Comparison of ENCODE assay signal across 7 mouse cellular contexts in genomic region chr11:87756251-87756820, GRCm38 (mm10). TPM values are rescaled to one million over a fixed set of nuclear protein-coding genes. Genes with fewer than 3 reads are reported as not detected.
DNase-seq lines count a peak whose midpoint lies in the region; ATAC-seq and TF ChIP-seq lines count a peak whose summit lies in the region.

No protein-coding gene starts in this region.

- peak overlapping the region; percentile 76 for H3K4me3 ChIP-seq in E14TG2a.4 (replicated peaks; ENCODE audit: low read length)
- H3K4me3 ChIP-seq in limb, embryonic 13.5 days, result peak overlapping the region; percentile 4; the same call in 1 of the 2 replicates

- H3K9ac ChIP-seq in limb, embryonic 13.5 days, result no peak overlapping the region

- peaks cover 16% of the 10 kb centered on the region for H3K27me3 ChIP-seq in E14TG2a.4 (ENCODE audit: insufficient read depth, low read length)
- H3K27me3 ChIP-seq in limb, embryonic 13.5 days, result peaks cover 30% of the 10 kb centered on the region

- H3K4me1 ChIP-seq in E14TG2a.4 (replicated peaks; ENCODE audit: low read depth, low read length), result peaks cover 59% of the 10 kb centered on the region
- H3K4me1 ChIP-seq in limb, embryonic 13.5 days, result 0 out of 2 replicates have a peak, but pooled peaks cover 4% of the 10 kb centered on the region

- peak; percentile 56 for DNase-seq in c-Kit-negative CD71-positive TER-119-positive erythroid progenitor cells, embryonic 14.5 days (ENCODE audit: low read depth, low spot score)
- DNase-seq in urinary bladder, postnatal 36 days (ENCODE audit: low spot score in 2 of 2), result no peak
- DNase-seq in layer of hippocampus, postnatal 36 days, result no peak
- DNase-seq in ovary, postnatal 10 days (ENCODE audit: low spot score), result no peak

- WGBS in limb, embryonic 13.5 days, result 87% methylated on average over 15 of the region's 15 CpGs

- H3K27ac ChIP-seq in limb, embryonic 13.5 days, result no peak overlapping the region

- peaks cover 4% of the 10 kb centered on the region for H3K9me3 ChIP-seq in E14TG2a.4 (ENCODE audit: low read length)
- H3K9me3 ChIP-seq in limb, embryonic 13.5 days, result no peaks in the 10 kb centered on the region

- TF ChIP-seq CTCF in E14TG2a.4 (conservative IDR thresholded peaks at IDR 0.05; ENCODE audit: low read length), result no peak

- no peak overlapping the region for H3K4me2 ChIP-seq in limb, embryonic 13.5 days (replicated peaks)

- no peak for ATAC-seq in limb, embryonic 13.5 days (ENCODE audit: low FRiP score, low read depth)
- peak; percentile 23 for ATAC-seq in neutrophil, adult 5-6 weeks (ENCODE audit: extremely low read depth, insufficient number of reproducible peaks, low FRiP score, poor library complexity, severe bottlenecking)

- H3K36me3 ChIP-seq in E14TG2a.4 (ENCODE audit: insufficient read depth, low read length), result no peaks in the 10 kb centered on the region
- no peaks in the 10 kb centered on the region for H3K36me3 ChIP-seq in limb, embryonic 13.5 days

RNA-seq across cellular contexts. Expression of gene Tspoap1, which starts 4.0 kb away (rescaled TPM):
- 2.3 and 2.7 TPM in 2 replicates for polyA plus RNA-seq in limb, embryonic 13.5 days (2015; fragmentation: Nextera tagmentation; extraction: Ambion mirVana)
- 21.4 and 22.2 TPM in 2 replicates for total RNA-seq in neutrophil, adult 5-6 weeks (2017)
- 100 to 1,000 TPM; 146 to 163 TPM for total RNA-seq in layer of hippocampus, postnatal 36 days (2021)

RNA-seq across cellular contexts. Expression of gene Supt4a, which starts 19.0 kb away (rescaled TPM):
- 159 and 167 TPM in 2 replicates for polyA plus RNA-seq in limb, embryonic 13.5 days (2015; fragmentation: Nextera tagmentation; extraction: Ambion mirVana)
- 181 and 183 TPM in 2 replicates for total RNA-seq in neutrophil, adult 5-6 weeks (2017)
- 10 to 100 TPM; 71.7 to 78.7 TPM for total RNA-seq in layer of hippocampus, postnatal 36 days (2021)

RNA-seq across cellular contexts. Expression of gene Mpo, which starts 37.0 kb away (rescaled TPM):
- polyA plus RNA-seq in limb, embryonic 13.5 days (2015; fragmentation: Nextera tagmentation; extraction: Ambion mirVana), result 1.0 and 2.1 TPM in 2 replicates
- total RNA-seq in neutrophil, adult 5-6 weeks (2017), result 0.98 TPM in 1 of 2 replicates, not detected in the other
- under 1 TPM; 0.28 to 0.60 TPM for total RNA-seq in layer of hippocampus, postnatal 36 days (2021)
